Mouse (Mus musculus): Measurements from ENCODE around the gene Trip4. TPM values are rescaled to one million over a fixed set of nuclear protein-coding genes. Genes with fewer than 3 reads are reported as not detected.

Gene Trip4
- polyA plus RNA-seq, 1 experiment from 2014 or later = 30.3 TPM

DNA sequence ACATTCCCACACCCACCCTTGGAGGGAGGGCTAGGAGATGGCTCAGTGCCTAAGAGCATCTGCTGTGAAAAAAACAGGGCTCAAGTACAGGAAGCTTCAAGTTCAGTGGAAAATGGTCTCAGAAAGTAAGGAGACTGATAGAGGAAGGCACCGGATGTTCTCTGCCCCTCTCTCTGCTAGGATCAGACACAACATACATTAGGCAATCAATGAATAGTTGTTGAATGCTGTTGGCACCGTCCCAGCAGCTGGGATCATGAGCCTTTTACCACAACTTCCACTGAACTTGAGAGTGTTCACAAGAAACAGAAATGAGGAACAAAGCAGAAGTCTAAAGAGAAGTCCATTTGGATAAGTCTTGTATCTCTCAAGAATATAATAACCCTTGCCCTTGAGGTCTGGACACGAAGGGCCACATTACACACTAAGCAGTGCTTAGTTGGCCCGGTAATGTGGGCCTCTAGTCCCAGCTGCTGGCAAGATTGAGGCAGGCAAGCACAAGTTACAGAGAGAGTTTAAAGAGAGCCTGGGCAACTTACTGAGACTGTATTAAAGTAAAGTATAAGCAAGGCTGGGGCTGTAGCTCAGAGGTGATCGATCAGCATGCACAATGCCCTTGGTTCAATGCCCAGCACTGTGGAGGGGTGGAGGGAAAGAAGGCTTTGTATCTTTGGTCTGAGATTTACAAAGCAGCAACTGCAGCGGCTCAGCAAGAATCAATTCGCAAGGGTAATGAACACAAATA, 64.0 kb downstream of the Trip4 start:
- ATAC-seq = peak; percentile 72
- Histone ChIP-seq H3K4me3 (ENCODE audit: low read length) (no peak overlapping the region), H3K27me3 (replicated peaks; ENCODE audit: control insufficient read depth, insufficient read depth, low read length) (no peaks in the 10 kb centered on the region), H3K27ac (ENCODE audit: low read depth, low read length) (peak overlapping the region; percentile 48), H3K4me2 (ENCODE audit: low read length) (no peak overlapping the region), H3K4me1 (ENCODE audit: control insufficient read depth, insufficient read depth, low read depth, low read length) (peaks cover 11% of the 10 kb centered on the region), H3K36me3 (ENCODE audit: control insufficient read depth, insufficient read depth, low read length) (0 out of 2 replicates have a peak, but pooled peaks cover 2% of the 10 kb centered on the region), H3K9me3 (ENCODE audit: control insufficient read depth, low read length) (no peaks in the 10 kb centered on the region), H3K9ac (ENCODE audit: low read depth, low read length) (no peak overlapping the region; the same call in 1 of the 2 replicates)
- WGBS = 34% methylated on average over 7 of the region's 7 CpGs

DNA sequence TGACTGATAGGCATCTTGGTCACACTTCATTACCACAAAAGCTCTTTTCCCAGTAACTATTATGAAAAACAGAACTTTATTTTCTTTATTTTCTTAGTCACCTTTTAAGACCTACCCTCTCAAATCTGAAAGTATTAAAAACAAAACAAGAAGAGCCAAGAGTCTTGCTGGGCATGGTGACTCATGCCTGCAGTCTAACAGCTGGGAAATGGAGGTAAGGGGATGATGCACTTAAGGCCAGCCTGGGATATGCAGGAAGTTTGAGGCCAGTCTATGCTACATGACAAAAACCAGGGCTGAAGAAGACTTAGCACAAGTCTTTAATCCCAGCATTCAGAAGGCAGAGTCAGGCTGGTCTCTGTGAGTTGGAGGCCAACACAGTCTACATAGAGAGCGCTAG, 68.8 kb downstream of the Trip4 start:
- no peak overlapping the region for H3K9ac ChIP-seq (ENCODE audit: low read depth, low read length)
- H3K4me3 ChIP-seq (ENCODE audit: low read length) = no peak overlapping the region
- peaks cover 3% of the 10 kb centered on the region for H3K4me1 ChIP-seq (ENCODE audit: control insufficient read depth, insufficient read depth, low read depth, low read length)
- ATAC-seq = no peak
- WGBS = 97% methylated on average over 1 of the region's 1 CpGs
- H3K4me2 ChIP-seq (ENCODE audit: low read length) = no peak overlapping the region
- no peaks in the 10 kb centered on the region for H3K9me3 ChIP-seq (ENCODE audit: control insufficient read depth, low read length)
- 0 out of 2 replicates have a peak, but pooled peaks cover 2% of the 10 kb centered on the region for H3K36me3 ChIP-seq (ENCODE audit: control insufficient read depth, insufficient read depth, low read length)
- H3K27ac ChIP-seq (ENCODE audit: low read depth, low read length) = no peak overlapping the region
- H3K27me3 ChIP-seq (replicated peaks; ENCODE audit: control insufficient read depth, insufficient read depth, low read length) = no peaks in the 10 kb centered on the region

DNA sequence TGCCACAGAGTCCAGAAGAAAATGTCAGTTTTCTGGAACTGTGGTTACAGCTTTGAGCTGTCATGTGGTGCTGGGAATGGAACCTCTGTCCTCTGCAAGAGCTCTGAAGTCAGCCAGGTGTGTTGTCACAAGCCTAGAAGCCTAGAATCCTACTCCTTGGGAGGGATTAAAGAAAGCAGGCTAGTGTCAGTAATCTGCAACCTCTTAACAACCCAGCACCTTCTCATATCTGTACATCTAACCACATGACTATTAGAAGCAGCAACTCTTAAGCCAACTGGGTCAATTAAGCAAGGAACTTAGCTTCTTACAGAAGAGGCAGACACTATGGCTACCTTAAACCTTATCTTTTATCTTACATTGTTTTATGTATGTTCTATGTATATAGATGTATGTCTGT, 71.7 kb downstream of the Trip4 start:
- ATAC-seq = no peak

DNA sequence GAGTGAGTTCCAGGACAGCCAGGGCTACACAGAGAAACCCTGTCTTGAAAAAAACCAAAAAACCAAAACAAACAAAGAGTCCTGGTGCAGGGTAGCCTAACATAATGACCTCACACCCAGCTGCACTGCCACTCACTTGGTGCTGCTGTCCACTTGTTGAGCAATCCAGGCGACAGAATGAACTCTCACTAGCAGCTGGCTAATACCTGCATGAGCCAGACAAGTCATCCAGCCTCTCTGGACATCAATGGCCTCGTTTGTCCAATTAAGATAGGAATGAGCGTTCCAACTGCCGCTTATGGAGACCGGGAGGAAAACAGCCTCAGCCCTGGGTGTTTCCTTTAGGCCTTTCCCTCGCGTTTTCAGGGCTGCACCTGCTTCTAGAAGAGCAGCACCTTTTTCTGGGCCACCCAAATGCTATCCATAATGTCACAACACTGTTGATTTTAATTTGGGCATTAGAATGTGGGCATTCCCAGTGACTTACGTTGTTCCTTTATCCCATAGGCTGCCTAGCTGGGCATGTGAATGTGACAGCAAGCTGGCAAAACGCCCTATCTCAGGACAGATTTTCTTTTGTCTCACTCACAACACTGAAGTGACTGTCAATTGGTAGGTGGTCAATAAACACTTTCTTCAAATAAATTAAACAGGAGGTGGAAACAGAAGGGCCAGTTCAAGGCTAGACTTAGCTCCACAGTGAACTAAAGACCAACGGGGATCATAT, 73.8 kb downstream of the Trip4 start:
- no peak overlapping the region for H3K27ac ChIP-seq (ENCODE audit: low read depth, low read length)
- WGBS = 44% methylated on average over 10 of the region's 10 CpGs

More for the DNA sequence above, 71.7 kb downstream of the Trip4 start:
- Histone ChIP-seq H3K27me3 (replicated peaks; ENCODE audit: control insufficient read depth, insufficient read depth, low read length) (no peaks in the 10 kb centered on the region), H3K36me3 (ENCODE audit: control insufficient read depth, insufficient read depth, low read length) (0 out of 2 replicates have a peak, but pooled peaks cover 2% of the 10 kb centered on the region), H3K27ac (ENCODE audit: low read depth, low read length) (no peak overlapping the region), H3K9me3 (ENCODE audit: control insufficient read depth, low read length) (no peaks in the 10 kb centered on the region), H3K4me1 (ENCODE audit: control insufficient read depth, insufficient read depth, low read depth, low read length) (peaks cover 5% of the 10 kb centered on the region), H3K4me3 (ENCODE audit: low read length) (no peak overlapping the region), H3K9ac (ENCODE audit: low read depth, low read length) (no peak overlapping the region), H3K4me2 (ENCODE audit: low read length) (no peak overlapping the region)

DNA sequence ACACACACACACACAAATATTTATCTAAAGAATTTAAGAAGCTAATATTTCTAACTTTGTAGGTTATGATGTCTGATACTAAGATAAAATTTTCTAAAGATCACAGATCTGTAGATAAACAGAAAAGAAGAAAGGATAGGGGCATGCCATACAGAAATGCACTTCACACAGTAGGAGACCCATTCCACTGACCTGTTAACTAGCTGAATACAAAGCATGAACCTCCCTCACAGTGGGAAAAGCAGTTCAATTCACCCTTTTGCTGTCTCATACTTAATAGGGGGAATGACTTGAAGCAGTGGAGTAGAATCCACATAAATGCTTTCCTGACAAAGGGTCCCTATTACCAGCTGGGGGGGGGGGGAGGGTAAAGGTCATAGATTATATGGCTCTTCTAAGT, 75.0 kb downstream of the Trip4 start:
- H3K4me2 ChIP-seq (ENCODE audit: low read length) = no peak overlapping the region
- H3K4me1 ChIP-seq (ENCODE audit: control insufficient read depth, insufficient read depth, low read depth, low read length) = peaks cover 5% of the 10 kb centered on the region
- no peak overlapping the region for H3K27ac ChIP-seq (ENCODE audit: low read depth, low read length)
- H3K36me3 ChIP-seq (ENCODE audit: control insufficient read depth, insufficient read depth, low read length) = 0 out of 2 replicates have a peak, but pooled peaks cover 2% of the 10 kb centered on the region
- no peak for ATAC-seq
- no peak overlapping the region for H3K9ac ChIP-seq (ENCODE audit: low read depth, low read length)
- no peaks in the 10 kb centered on the region for H3K9me3 ChIP-seq (ENCODE audit: control insufficient read depth, low read length)
- no peaks in the 10 kb centered on the region for H3K27me3 ChIP-seq (replicated peaks; ENCODE audit: control insufficient read depth, insufficient read depth, low read length)
- H3K4me3 ChIP-seq (ENCODE audit: low read length) = no peak overlapping the region

More for the DNA sequence above, 73.8 kb downstream of the Trip4 start:
- H3K9me3 ChIP-seq (ENCODE audit: control insufficient read depth, low read length) = no peaks in the 10 kb centered on the region
- no peaks in the 10 kb centered on the region for H3K27me3 ChIP-seq (replicated peaks; ENCODE audit: control insufficient read depth, insufficient read depth, low read length)
- no peak overlapping the region for H3K4me3 ChIP-seq (ENCODE audit: low read length)
- no peak overlapping the region for H3K9ac ChIP-seq (ENCODE audit: low read depth, low read length)
- ATAC-seq = no peak
- H3K36me3 ChIP-seq (ENCODE audit: control insufficient read depth, insufficient read depth, low read length) = 0 out of 2 replicates have a peak, but pooled peaks cover 2% of the 10 kb centered on the region
- H3K4me2 ChIP-seq (ENCODE audit: low read length) = no peak overlapping the region
- H3K4me1 ChIP-seq (ENCODE audit: control insufficient read depth, insufficient read depth, low read depth, low read length) = peaks cover 5% of the 10 kb centered on the region

DNA sequence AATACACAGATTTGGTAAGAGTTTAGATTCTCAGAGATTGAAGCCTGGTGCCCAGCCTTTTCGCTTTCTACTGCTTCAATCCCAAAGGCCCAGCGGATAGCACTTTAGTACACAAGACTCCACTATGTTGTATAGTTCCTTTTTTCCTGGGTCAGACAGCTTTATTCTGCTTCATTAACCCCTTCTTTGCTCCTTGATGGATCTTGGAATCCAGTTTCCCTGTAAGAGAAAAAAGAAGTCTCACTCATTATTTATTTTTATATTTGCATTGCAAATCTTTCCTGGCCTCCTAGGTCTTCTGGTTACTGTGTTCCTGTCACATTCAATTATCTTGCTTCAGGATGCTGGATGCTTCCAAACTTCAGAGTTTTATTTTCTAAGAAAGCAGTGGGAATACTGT, 75.4 kb downstream of the Trip4 start:
- H3K4me1 ChIP-seq (ENCODE audit: control insufficient read depth, insufficient read depth, low read depth, low read length) = peaks cover 8% of the 10 kb centered on the region
- H3K9me3 ChIP-seq (ENCODE audit: control insufficient read depth, low read length) = no peaks in the 10 kb centered on the region
- no peaks in the 10 kb centered on the region for H3K27me3 ChIP-seq (replicated peaks; ENCODE audit: control insufficient read depth, insufficient read depth, low read length)
- H3K4me2 ChIP-seq (ENCODE audit: low read length) = no peak overlapping the region
- no peak overlapping the region for H3K27ac ChIP-seq (ENCODE audit: low read depth, low read length)
- no peak for ATAC-seq
- no peaks in the 10 kb centered on the region for H3K36me3 ChIP-seq (ENCODE audit: control insufficient read depth, insufficient read depth, low read length)
- H3K4me3 ChIP-seq (ENCODE audit: low read length) = no peak overlapping the region
- WGBS = 13% methylated on average over 2 of the region's 2 CpGs
- no peak overlapping the region for H3K9ac ChIP-seq (ENCODE audit: low read depth, low read length)

DNA sequence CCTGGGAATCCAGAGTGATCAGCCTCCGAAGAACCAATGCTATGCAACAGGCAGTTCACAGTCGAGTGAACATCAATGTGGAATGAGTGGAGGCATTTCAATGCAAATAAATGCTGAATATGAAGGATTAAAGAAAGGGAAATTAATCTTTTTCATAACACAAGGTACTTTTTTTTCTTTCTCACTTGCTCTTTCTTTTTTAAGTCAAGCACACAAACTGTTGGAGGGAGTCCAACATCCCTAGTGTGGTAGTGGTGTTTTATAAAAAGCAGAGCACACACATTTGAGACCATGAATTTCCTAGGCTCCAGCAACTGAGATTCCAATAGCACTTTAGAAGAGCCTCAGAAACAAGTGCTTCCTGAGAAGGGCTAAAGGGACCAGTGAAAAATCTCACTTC, 76.6 kb downstream of the Trip4 start:
- Histone ChIP-seq H3K27ac (ENCODE audit: low read depth, low read length) (peak overlapping the region; percentile 23; the same call in 1 of the 2 replicates), H3K27me3 (replicated peaks; ENCODE audit: control insufficient read depth, insufficient read depth, low read length) (no peaks in the 10 kb centered on the region), H3K9me3 (ENCODE audit: control insufficient read depth, low read length) (no peaks in the 10 kb centered on the region), H3K4me1 (ENCODE audit: control insufficient read depth, insufficient read depth, low read depth, low read length) (peaks cover 10% of the 10 kb centered on the region), H3K4me2 (ENCODE audit: low read length) (no peak overlapping the region), H3K36me3 (ENCODE audit: control insufficient read depth, insufficient read depth, low read length) (no peaks in the 10 kb centered on the region), H3K9ac (ENCODE audit: low read depth, low read length) (no peak overlapping the region), H3K4me3 (ENCODE audit: low read length) (no peak overlapping the region)
- no peak for ATAC-seq
- WGBS = 9% methylated on average over 2 of the region's 2 CpGs

DNA sequence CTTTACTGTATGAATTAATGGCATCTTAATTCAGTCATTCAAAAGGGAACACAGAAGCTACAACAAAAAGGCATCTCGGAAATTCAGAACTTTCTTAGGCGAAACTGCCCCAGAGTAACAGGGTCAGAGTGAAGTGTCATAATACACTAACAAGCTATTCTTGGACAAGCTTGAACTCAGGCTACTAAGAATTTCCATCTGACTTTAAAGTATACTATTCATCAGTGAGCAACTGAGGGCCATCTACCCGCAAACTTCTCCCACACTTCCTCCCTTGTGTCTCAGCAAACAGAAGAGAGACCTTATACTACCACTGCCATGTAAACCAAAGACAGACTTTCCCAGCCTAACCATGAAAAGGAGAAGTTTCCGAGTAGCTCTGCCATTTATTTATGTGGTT, 77.4 kb downstream of the Trip4 start:
- H3K4me2 ChIP-seq (ENCODE audit: low read length) = no peak overlapping the region
- no peak overlapping the region for H3K4me3 ChIP-seq (ENCODE audit: low read length)
- WGBS = 41% methylated on average over 4 of the region's 4 CpGs
- H3K9ac ChIP-seq (ENCODE audit: low read depth, low read length) = no peak overlapping the region
- ATAC-seq = no peak
- H3K36me3 ChIP-seq (ENCODE audit: control insufficient read depth, insufficient read depth, low read length) = no peaks in the 10 kb centered on the region
- no peak overlapping the region for H3K27ac ChIP-seq (ENCODE audit: low read depth, low read length)
- peaks cover 10% of the 10 kb centered on the region for H3K4me1 ChIP-seq (ENCODE audit: control insufficient read depth, insufficient read depth, low read depth, low read length)
- H3K27me3 ChIP-seq (replicated peaks; ENCODE audit: control insufficient read depth, insufficient read depth, low read length) = no peaks in the 10 kb centered on the region
- H3K9me3 ChIP-seq (ENCODE audit: control insufficient read depth, low read length) = no peaks in the 10 kb centered on the region

DNA sequence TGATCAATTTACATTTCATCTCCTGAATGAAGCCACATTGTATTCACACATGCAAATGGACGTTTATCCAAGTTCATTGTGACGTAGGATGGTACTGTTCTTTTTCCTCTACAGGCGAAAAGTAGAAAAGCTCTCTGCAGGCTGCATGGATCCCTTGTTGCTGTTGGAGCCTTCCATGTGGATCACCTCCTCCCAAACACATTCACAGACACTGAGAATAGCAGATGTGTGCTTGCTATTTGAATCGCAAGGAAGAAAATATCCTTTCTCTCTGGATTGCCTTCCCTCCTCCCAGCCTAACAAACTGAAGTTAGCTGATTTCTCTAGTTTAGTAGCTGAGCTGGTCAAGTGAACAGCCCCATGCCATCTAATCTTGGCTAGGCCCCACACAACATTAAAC, 78.3 kb downstream of the Trip4 start:
- 63% methylated on average over 4 of the region's 4 CpGs for WGBS
- Histone ChIP-seq H3K36me3 (ENCODE audit: control insufficient read depth, insufficient read depth, low read length) (no peaks in the 10 kb centered on the region), H3K27me3 (replicated peaks; ENCODE audit: control insufficient read depth, insufficient read depth, low read length) (no peaks in the 10 kb centered on the region), H3K9ac (ENCODE audit: low read depth, low read length) (no peak overlapping the region), H3K4me3 (ENCODE audit: low read length) (no peak overlapping the region), H3K4me1 (ENCODE audit: control insufficient read depth, insufficient read depth, low read depth, low read length) (peaks cover 19% of the 10 kb centered on the region), H3K27ac (ENCODE audit: low read depth, low read length) (no peak overlapping the region), H3K4me2 (ENCODE audit: low read length) (no peak overlapping the region), H3K9me3 (ENCODE audit: control insufficient read depth, low read length) (no peaks in the 10 kb centered on the region)
- ATAC-seq = no peak

Data from hindbrain, embryonic 16.5 days (tissue).